Mouse (Mus musculus) C2C12 (cell line): ENCODE data around the gene Ube4b. TPM values are rescaled to one million over a fixed set of nuclear protein-coding genes. Genes with fewer than 3 reads are reported as not detected.

Experiments
- H3K27me3 ChIP-seq: one replicate; pipeline ENCODE4 v1.6.1; 2011; ENCODE audit not compliant: control insufficient read depth, insufficient read depth, insufficient read length
- H3K36me3 ChIP-seq: one replicate; pipeline ENCODE4 v1.6.1; 2011; ENCODE audit not compliant: control insufficient read depth, insufficient read depth
- H3K4me3 ChIP-seq: one replicate; pipeline ENCODE4 v1.5.1; 2011; ENCODE audit warnings: mild to moderate bottlenecking, control low read depth; ENCODE audit not compliant: poor library complexity, insufficient read depth, severe bottlenecking
- H3K79me2 ChIP-seq: one replicate; pipeline ENCODE4 v1.6.1; 2011; ENCODE audit not compliant: control insufficient read depth, insufficient read depth
- H3K79me3 ChIP-seq: one replicate; pipeline ENCODE4 v1.6.1; 2011; ENCODE audit warnings: low read depth, control low read depth
- H3ac ChIP-seq: one replicate; pipeline ENCODE3; 2011; ENCODE audit warnings: low read depth; ENCODE audit not compliant: control insufficient read depth, insufficient read length
- CEBPB ChIP-seq: IDR thresholded peaks from one replicate; pipeline ENCODE4 v1.6.1; 2011; ENCODE audit warnings: low read depth, mild to moderate bottlenecking, control low read depth, moderate library complexity
- CTCF ChIP-seq: IDR thresholded peaks from one replicate; pipeline ENCODE4 v1.5.1; 2011; ENCODE audit not compliant: control insufficient read depth, insufficient read depth, insufficient read length
- FOSL1 ChIP-seq: IDR thresholded peaks from one replicate; pipeline ENCODE4 v1.8.0; 2011; ENCODE audit warnings: mild to moderate bottlenecking, low read length; ENCODE audit not compliant: poor library complexity, insufficient read depth, severe bottlenecking
- MAX ChIP-seq: IDR thresholded peaks from one replicate; pipeline ENCODE4 v1.6.1; 2011; ENCODE audit warnings: mild to moderate bottlenecking, control low read depth
- MYOD1 ChIP-seq: IDR thresholded peaks from one replicate; pipeline ENCODE4 v1.6.1; 2011; ENCODE audit warnings: low read depth; ENCODE audit not compliant: control insufficient read depth, insufficient read length
- MYOG ChIP-seq: IDR thresholded peaks from one replicate; pipeline ENCODE4 v1.6.1; 2011; ENCODE audit not compliant: control insufficient read depth, insufficient read length; ENCODE audit errors: extremely low read depth
- USF1 ChIP-seq: IDR thresholded peaks from one replicate; pipeline ENCODE4 v1.6.1; 2011; ENCODE audit warnings: low read depth, mild to moderate bottlenecking, control low read depth, moderate library complexity
- polyA plus RNA-seq: library from polyadenylated mRNA; unstranded; fragments of >200 nt; fragmentation: generic; extraction: Trizol; gene quantifications from one replicate; pipeline ENCODE4 v1.2.1, GENCODE M21; 2012; ENCODE audit warnings: missing spikeins

The Ube4b gene
- polyA plus RNA-seq, 1 experiment = 51.6 TPM

DNA sequence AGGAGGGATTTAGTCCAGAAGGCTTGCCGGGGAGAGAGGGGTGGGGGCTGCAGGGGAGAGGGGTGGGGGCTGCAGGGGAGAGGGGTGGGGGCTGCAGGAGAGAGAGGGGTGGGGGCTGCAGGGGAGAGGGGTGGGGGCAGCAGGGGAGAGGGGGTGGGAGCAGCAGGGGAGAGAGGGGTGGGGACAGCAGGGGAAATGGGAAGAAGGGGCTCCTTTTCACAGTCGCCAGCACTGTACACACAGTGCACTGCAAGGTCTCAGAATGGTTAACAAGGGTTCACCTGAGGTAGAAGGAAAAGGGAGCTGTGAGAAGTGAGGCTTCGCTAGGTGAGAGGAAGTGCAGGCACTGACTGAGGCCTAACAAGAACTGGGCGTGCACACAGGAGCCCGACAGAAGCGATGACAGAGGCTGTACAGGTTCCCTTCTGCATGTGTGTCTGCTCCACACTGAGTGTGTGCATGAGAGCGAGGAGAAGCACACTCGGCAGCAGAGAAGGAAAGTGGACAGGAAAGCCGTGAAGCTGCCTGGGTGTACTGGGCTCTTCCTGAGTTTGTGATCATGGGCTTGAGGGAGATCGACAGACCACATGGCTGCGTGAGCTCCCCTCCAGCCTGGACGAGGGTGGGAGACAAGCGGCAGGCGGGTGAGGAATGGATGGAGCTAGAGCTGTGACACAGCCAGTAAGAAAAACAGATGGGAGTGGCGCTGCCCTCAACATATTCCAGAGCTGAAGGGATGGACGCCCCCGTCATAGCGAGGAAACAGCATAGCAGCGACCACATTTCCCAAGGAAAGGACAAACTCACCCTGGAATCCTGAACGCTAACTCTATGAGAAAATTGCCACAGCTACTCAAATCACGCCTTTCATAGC, 29.9 kb downstream of the Ube4b start:
- peaks cover 27% of the 10 kb centered on the region for H3K79me3 ChIP-seq
- TF ChIP-seq CEBPB (no peak), MAX (no peak), USF1 (no peak), MYOD1 (no peak), MYOG (no peak), FOSL1 (no peak), CTCF (no peak)
- H3K27me3 ChIP-seq = no peaks in the 10 kb centered on the region
- H3K36me3 ChIP-seq = peaks cover 19% of the 10 kb centered on the region
- peaks cover 78% of the 10 kb centered on the region for H3K79me2 ChIP-seq
- H3ac ChIP-seq = no peak overlapping the region
- H3K4me3 ChIP-seq = no peak overlapping the region

- H3K79me2 ChIP-seq = peaks cover 78% of the 10 kb centered on the region
- H3K79me3 ChIP-seq = peaks cover 25% of the 10 kb centered on the region
- H3K27me3 ChIP-seq = no peaks in the 10 kb centered on the region
- no peak overlapping the region for H3K4me3 ChIP-seq
- TF ChIP-seq MYOD1 (peak; percentile 6), USF1 (no peak)
- H3ac ChIP-seq = no peak overlapping the region
- peaks cover 19% of the 10 kb centered on the region for H3K36me3 ChIP-seq
Observed at GRCm38 (mm10) chr4:149395581-149395980, 31.0 kb downstream of the Ube4b start.

DNA sequence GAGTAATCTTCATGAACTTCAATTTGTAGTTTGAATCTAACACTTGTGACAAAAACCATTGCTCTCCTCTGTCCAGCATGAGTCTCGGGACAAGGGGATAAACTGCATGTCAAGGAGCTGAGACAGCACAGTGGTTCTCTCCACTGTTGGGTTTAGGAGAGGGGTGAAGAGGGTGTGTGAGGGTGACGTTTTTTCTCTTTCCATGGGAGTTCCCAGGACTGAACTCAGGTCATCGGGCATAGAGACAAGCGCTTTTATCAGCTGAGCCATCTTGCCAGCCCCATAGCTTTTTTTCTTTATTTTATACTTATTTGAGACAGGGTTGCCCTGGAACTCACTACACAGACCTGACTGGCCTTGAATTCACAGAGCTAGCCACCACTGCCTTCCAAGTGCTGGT, 32.3 kb downstream of the Ube4b start:
- no peak for TF ChIP-seq MYOG
- no peak for TF ChIP-seq MYOD1
- TF ChIP-seq FOSL1 = no peak
- no peak for TF ChIP-seq USF1
- TF ChIP-seq MAX = no peak
- TF ChIP-seq CTCF = no peak
- no peak for TF ChIP-seq CEBPB
- Histone ChIP-seq H3K79me3 (peaks cover 17% of the 10 kb centered on the region), H3K27me3 (no peaks in the 10 kb centered on the region), H3K79me2 (peaks cover 68% of the 10 kb centered on the region), H3K36me3 (peaks cover 19% of the 10 kb centered on the region), H3ac (no peak overlapping the region), H3K4me3 (no peak overlapping the region)

DNA sequence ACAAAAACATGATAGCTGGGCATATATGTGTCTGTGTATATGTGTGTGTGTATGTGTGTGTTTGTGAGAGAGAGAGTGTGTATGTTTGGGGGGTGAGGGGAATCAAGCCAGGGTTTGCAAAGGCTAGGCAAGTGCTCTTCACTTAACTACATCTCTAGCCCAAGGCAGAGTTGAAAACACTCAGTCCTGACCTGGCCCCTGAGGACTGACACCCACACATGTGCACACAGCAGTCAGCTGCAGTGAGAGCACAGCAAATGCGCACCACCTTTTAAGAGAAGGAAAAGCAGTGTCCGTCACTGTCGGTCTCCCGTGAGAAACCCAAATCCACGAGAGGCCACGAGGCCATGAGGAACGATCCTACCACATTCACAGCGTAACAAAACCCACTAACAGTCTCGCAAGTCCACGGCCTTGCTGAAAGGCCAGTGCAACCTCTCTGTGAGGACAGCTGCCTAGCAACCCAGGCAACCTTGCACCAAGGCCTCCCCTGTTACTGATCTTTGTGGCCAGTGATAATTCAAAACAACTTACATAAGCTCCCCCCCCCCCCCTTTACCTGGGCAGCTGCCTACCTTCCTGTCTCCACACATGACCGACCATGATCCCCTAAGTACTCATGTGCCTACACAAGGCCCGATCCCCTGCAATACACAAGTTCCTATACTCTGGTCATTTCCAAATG, 33.1 kb downstream of the Ube4b start:
- Histone ChIP-seq H3K36me3 (peaks cover 18% of the 10 kb centered on the region), H3K79me2 (peaks cover 64% of the 10 kb centered on the region), H3ac (no peak overlapping the region), H3K27me3 (no peaks in the 10 kb centered on the region), H3K79me3 (peaks cover 14% of the 10 kb centered on the region), H3K4me3 (no peak overlapping the region)
- TF ChIP-seq MYOD1 (no peak), CEBPB (no peak), MAX (no peak), FOSL1 (no peak), USF1 (no peak), MYOG (no peak), CTCF (no peak)

DNA sequence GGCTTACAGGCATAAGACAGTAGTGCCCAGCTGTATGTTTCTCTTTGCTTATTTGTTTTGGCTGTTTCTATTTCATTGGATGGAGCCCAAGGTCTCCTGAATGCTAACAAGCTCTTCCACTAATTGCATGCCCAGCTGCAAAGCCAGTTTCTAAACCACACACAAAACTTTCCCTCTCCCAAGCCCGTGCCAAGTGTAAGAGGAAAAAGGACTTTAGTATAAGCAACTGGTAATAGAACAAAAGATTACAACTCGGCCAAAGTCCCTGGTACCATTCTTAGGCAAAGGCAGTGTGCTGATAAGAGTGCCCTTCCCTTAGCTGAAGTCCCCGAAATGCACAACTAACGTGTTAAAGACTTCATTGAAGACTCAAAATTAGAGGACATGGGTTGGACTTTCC, 34.2 kb downstream of the Ube4b start:
- no peak overlapping the region for H3K4me3 ChIP-seq
- no peak for TF ChIP-seq MYOD1
- TF ChIP-seq FOSL1 = no peak
- TF ChIP-seq CTCF = no peak
- TF ChIP-seq USF1 = no peak
- H3K27me3 ChIP-seq = no peaks in the 10 kb centered on the region
- H3K36me3 ChIP-seq = peaks cover 13% of the 10 kb centered on the region
- peaks cover 14% of the 10 kb centered on the region for H3K79me3 ChIP-seq
- peaks cover 68% of the 10 kb centered on the region for H3K79me2 ChIP-seq
- H3ac ChIP-seq = no peak overlapping the region

DNA sequence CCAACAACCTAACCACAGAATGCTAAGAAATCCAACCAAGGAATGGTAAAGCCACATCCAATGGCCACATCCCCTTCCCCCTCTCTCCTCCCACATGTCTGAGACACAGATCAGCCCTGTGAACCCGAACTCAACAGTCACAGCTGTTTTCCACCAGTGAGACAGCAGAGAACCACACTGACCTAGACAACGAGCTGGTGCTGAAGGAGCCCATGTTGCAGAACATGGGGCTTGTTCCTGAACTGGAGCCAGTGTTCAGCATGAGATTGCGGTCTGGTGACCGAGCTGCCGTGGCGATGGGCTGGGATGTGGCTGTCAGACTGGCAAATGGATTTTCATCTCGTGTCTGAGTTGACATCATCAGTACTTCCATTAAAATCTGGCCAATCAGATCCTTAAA, 45.5 kb downstream of the Ube4b start:
- Histone ChIP-seq H3K4me3 (no peak overlapping the region), H3K27me3 (no peaks in the 10 kb centered on the region), H3ac (no peak overlapping the region), H3K79me2 (no peaks in the 10 kb centered on the region), H3K79me3 (no peaks in the 10 kb centered on the region), H3K36me3 (peaks cover 69% of the 10 kb centered on the region)
- TF ChIP-seq MAX (no peak), MYOG (no peak), MYOD1 (no peak), FOSL1 (no peak), CEBPB (no peak), USF1 (no peak), CTCF (no peak)
